Mouse (Mus musculus) midbrain, embryonic 11.5 days (tissue): Measurements from ENCODE around the gene Lhpp. TPM values are rescaled to one million over a fixed set of nuclear protein-coding genes. Genes with fewer than 3 reads are reported as not detected.
A peak's percentile ranks its signal among the peaks of the same experiment; 100 is the strongest.

Source experiments
- ATAC-seq: fragments of 200-750 bp; cut with Nextera tagmentation; 2 replicates; pipeline ENCODE4 v1.8.0; 2017; ENCODE audit warnings: moderate TSS enrichment, moderate library complexity; ENCODE audit not compliant: low FRiP score
- DNase-seq: peaks from one replicate; pipeline ENCODE4 v3.0.0; 2015; ENCODE audit warnings: low spot score; ENCODE audit errors: missing footprints
- H3K27ac ChIP-seq: fragments of 300-500 bp; sonication (generic); 2 replicates; pipeline ENCODE4 v1.5.1; 2014; ENCODE audit warnings: low read depth, low read length
- H3K27me3 ChIP-seq: fragments of 300-500 bp; sonication (generic); 2 replicates; pipeline ENCODE4 v1.6.1; 2014; ENCODE audit warnings: mild to moderate bottlenecking, low read length, moderate library complexity, mixed read lengths; ENCODE audit not compliant: control insufficient read depth, insufficient read depth
- H3K36me3 ChIP-seq: fragments of 300-500 bp; sonication (generic); 2 replicates; pipeline ENCODE4 v1.6.1; 2014; ENCODE audit warnings: mild to moderate bottlenecking, low read length, moderate library complexity, mixed read lengths; ENCODE audit not compliant: control insufficient read depth, insufficient read depth
- H3K4me1 ChIP-seq: fragments of 300-500 bp; sonication (generic); 2 replicates; pipeline ENCODE4 v1.6.1; 2014; ENCODE audit warnings: low read length; ENCODE audit not compliant: control insufficient read depth, insufficient read depth
- H3K4me2 ChIP-seq: fragments of 300-500 bp; sonication (generic); 2 replicates; pipeline ENCODE4 v1.6.1; 2014; ENCODE audit warnings: mild to moderate bottlenecking, moderate library complexity
- H3K4me3 ChIP-seq: fragments of 300-500 bp; sonication (generic); 2 replicates; pipeline ENCODE4 v1.5.1; 2014; ENCODE audit warnings: low read depth, low read length
- H3K9ac ChIP-seq: fragments of 300-500 bp; sonication (generic); 2 replicates; pipeline ENCODE4 v1.6.1; 2014; ENCODE audit warnings: low read length
- H3K9me3 ChIP-seq: fragments of 300-500 bp; sonication (generic); 2 replicates; pipeline ENCODE4 v1.6.1; 2016; ENCODE audit warnings: low read length; ENCODE audit not compliant: control insufficient read depth
- WGBS: fragments of 180-500 bp; shearing (Covaris S2); extraction: QIAGEN DNeasy Blood & Tissue Kit; methylation state at CpG from one replicate; pipeline ENCODE4 v1.1.7; 2014; 5-methylcytosine and 5-hydroxymethylcytosine counted together
- polyA plus RNA-seq: library from polyadenylated mRNA; unstranded; fragments of >200 nt; fragmentation: Nextera tagmentation; extraction: Ambion mirVana; gene quantifications from 2 replicates; pipeline ENCODE4 v1.2.1, GENCODE M21; 2014

The Lhpp gene
- polyA plus RNA-seq, 1 experiment from 2014 or later: 20.8 TPM

- WGBS: 85% methylated on average over 3 of the region's 3 CpGs
- Histone ChIP-seq H3K4me1 (no peaks in the 10 kb centered on the region), H3K27me3 (no peaks in the 10 kb centered on the region), H3K27ac (no peak overlapping the region), H3K4me3 (no peak overlapping the region), H3K9ac (no peak overlapping the region), H3K4me2 (no peak overlapping the region), H3K36me3 (no peaks in the 10 kb centered on the region), H3K9me3 (no peaks in the 10 kb centered on the region)
- ATAC-seq (no peak), DNase-seq (no peak)
Measured at GRCm38 (mm10) chr7:132702024-132702423, 91.6 kb downstream of the Lhpp start.

GRCm38 (mm10) chr7:132702492-132703070 is 92.1 kb downstream of the Lhpp start:
- no peak for DNase-seq
- no peak for ATAC-seq
- no peaks in the 10 kb centered on the region for H3K9me3 ChIP-seq
- H3K4me3 ChIP-seq: no peak overlapping the region
- H3K27me3 ChIP-seq: no peaks in the 10 kb centered on the region
- no peak overlapping the region for H3K27ac ChIP-seq
- H3K4me2 ChIP-seq: no peak overlapping the region
- 76% methylated on average over 5 of the region's 5 CpGs for WGBS
- H3K36me3 ChIP-seq: no peaks in the 10 kb centered on the region
- no peak overlapping the region for H3K9ac ChIP-seq
- H3K4me1 ChIP-seq: no peaks in the 10 kb centered on the region

- no peak overlapping the region for H3K4me2 ChIP-seq
- DNase-seq (no peak), ATAC-seq (no peak)
- no peak overlapping the region for H3K27ac ChIP-seq
- no peaks in the 10 kb centered on the region for H3K27me3 ChIP-seq
- no peak overlapping the region for H3K4me3 ChIP-seq
- no peaks in the 10 kb centered on the region for H3K9me3 ChIP-seq
- H3K9ac ChIP-seq: no peak overlapping the region
- no peaks in the 10 kb centered on the region for H3K36me3 ChIP-seq
- no peaks in the 10 kb centered on the region for H3K4me1 ChIP-seq
- 88% methylated on average over 9 of the region's 9 CpGs for WGBS
Measured at GRCm38 (mm10) chr7:132703515-132704309, 93.3 kb downstream of the Lhpp start.

- 93% methylated on average over 8 of the region's 8 CpGs for WGBS
- H3K4me1 ChIP-seq: no peaks in the 10 kb centered on the region
- H3K9me3 ChIP-seq: no peaks in the 10 kb centered on the region
- no peak overlapping the region for H3K9ac ChIP-seq
- no peaks in the 10 kb centered on the region for H3K36me3 ChIP-seq
- no peak overlapping the region for H3K4me2 ChIP-seq
- H3K27ac ChIP-seq: no peak overlapping the region
- no peaks in the 10 kb centered on the region for H3K27me3 ChIP-seq
- no peak for DNase-seq
- no peak overlapping the region for H3K4me3 ChIP-seq
- no peak for ATAC-seq
Measured at GRCm38 (mm10) chr7:132704310-132704875, 94.0 kb downstream of the Lhpp start.

GRCm38 (mm10) chr7:132705130-132705529 is 94.7 kb downstream of the Lhpp start:
- Histone ChIP-seq H3K9ac (no peak overlapping the region), H3K9me3 (no peaks in the 10 kb centered on the region), H3K27ac (no peak overlapping the region), H3K4me2 (no peak overlapping the region), H3K4me3 (no peak overlapping the region), H3K36me3 (no peaks in the 10 kb centered on the region), H3K27me3 (no peaks in the 10 kb centered on the region), H3K4me1 (no peaks in the 10 kb centered on the region)
- 93% methylated on average over 7 of the region's 7 CpGs for WGBS
- no peak for DNase-seq
- no peak for ATAC-seq

- Histone ChIP-seq H3K9me3 (no peaks in the 10 kb centered on the region), H3K4me3 (no peak overlapping the region), H3K27ac (no peak overlapping the region), H3K9ac (no peak overlapping the region), H3K36me3 (peaks cover 4% of the 10 kb centered on the region; the same call in 1 of the 2 replicates), H3K27me3 (no peaks in the 10 kb centered on the region), H3K4me1 (no peaks in the 10 kb centered on the region; the same call in 1 of the 2 replicates), H3K4me2 (no peak overlapping the region)
- no peak for DNase-seq
- ATAC-seq: no peak
- 86% methylated on average over 9 of the region's 9 CpGs for WGBS
Measured at GRCm38 (mm10) chr7:132711579-132711978, 101.1 kb downstream of the Lhpp start.

GRCm38 (mm10) chr7:132712044-132712708 is 101.7 kb downstream of the Lhpp start:
- no peaks in the 10 kb centered on the region for H3K9me3 ChIP-seq
- H3K4me2 ChIP-seq: no peak overlapping the region
- H3K36me3 ChIP-seq: peaks cover 4% of the 10 kb centered on the region; the same call in 1 of the 2 replicates
- H3K9ac ChIP-seq: no peak overlapping the region
- no peaks in the 10 kb centered on the region for H3K27me3 ChIP-seq
- no peaks in the 10 kb centered on the region; the same call in 1 of the 2 replicates for H3K4me1 ChIP-seq
- peak; percentile 30; the same call in 1 of the 2 replicates for ATAC-seq
- H3K4me3 ChIP-seq: no peak overlapping the region
- no peak for DNase-seq
- H3K27ac ChIP-seq: no peak overlapping the region
- 51% methylated on average over 16 of the region's 16 CpGs for WGBS

- H3K4me2 ChIP-seq: no peak overlapping the region
- no peaks in the 10 kb centered on the region for H3K27me3 ChIP-seq
- no peak for DNase-seq
- no peaks in the 10 kb centered on the region; the same call in 1 of the 2 replicates for H3K4me1 ChIP-seq
- H3K9me3 ChIP-seq: no peaks in the 10 kb centered on the region
- no peak overlapping the region for H3K27ac ChIP-seq
- ATAC-seq: no peak
- WGBS: 87% methylated on average over 7 of the region's 7 CpGs
- H3K4me3 ChIP-seq: no peak overlapping the region
- peaks cover 4% of the 10 kb centered on the region; the same call in 1 of the 2 replicates for H3K36me3 ChIP-seq
- H3K9ac ChIP-seq: no peak overlapping the region
Measured at GRCm38 (mm10) chr7:132712956-132713355, 102.5 kb downstream of the Lhpp start.
